ENCODE assay signal across 7 mouse cellular contexts in the genomic region with DNA sequence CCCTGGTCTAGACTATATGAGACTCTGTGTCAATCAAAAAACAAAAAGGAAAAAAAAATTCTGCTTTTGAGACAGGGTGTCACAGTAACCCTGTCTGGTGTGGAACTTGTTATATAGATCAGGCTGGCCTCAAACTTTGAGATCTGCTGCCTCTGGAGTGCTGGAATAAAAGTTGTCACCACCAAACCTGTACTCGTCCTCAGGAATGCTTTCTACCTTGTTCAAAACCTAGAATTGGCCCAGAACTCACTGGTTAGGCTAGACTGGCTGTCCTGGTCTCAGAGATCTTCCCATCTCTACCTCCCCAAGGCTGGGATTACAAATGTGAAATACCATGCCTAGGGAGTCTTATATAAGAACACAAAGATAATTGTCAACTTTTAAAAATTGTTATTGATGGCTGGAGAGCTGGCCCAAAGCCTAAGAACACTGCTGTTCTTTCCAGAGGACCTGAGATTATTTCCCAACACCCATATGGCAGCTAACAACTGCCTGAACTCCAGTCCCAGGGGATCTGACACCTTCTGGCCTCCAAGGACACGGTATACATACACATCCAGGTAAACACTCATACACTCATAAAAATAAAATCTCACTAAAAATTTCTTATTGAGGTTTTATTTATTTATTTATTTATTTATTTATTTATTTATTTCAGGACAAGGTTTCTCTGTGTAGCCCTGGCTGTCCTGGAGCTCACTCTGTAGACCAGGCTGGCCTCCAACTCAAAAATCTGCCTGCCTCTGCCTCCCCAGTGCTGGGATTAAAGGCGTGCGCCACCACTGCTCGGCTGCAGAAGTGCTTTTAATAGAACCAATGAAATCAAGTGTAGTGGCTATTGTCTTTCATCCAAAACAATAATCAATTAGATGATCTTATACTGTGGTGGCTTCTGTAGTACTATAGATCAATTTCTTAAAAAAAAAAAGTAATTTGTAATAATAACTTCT. TPM values are rescaled to one million over a fixed set of nuclear protein-coding genes. Genes with fewer than 3 reads are reported as not detected.
DNase-seq lines count a peak whose midpoint lies in the region; ATAC-seq and TF ChIP-seq lines count a peak whose summit lies in the region.

No protein-coding gene starts in this region.

- 86% methylated on average over 5 of the region's 5 CpGs for WGBS in kidney, embryonic 16.5 days
- 90% methylated on average over 5 of the region's 5 CpGs for WGBS in kidney, adult 2 months
- 92% methylated on average over 5 of the region's 5 CpGs for WGBS in embryonic facial prominence, embryonic 12.5 days
- WGBS in intestine, embryonic 14.5 days = 88% methylated on average over 5 of the region's 5 CpGs

- H3K36me3 ChIP-seq in kidney, embryonic 16.5 days (ENCODE audit: insufficient read depth, low read length) = no peaks in the 10 kb centered on the region
- no peaks in the 10 kb centered on the region for H3K36me3 ChIP-seq in kidney, adult 2 months (ENCODE audit: control insufficient read depth, insufficient read depth, low read length)
- no peaks in the 10 kb centered on the region for H3K36me3 ChIP-seq in embryonic facial prominence, embryonic 12.5 days
- no peaks in the 10 kb centered on the region for H3K36me3 ChIP-seq in intestine, embryonic 14.5 days (ENCODE audit: control insufficient read depth, insufficient read depth, low read length)
- no peaks in the 10 kb centered on the region for H3K36me3 ChIP-seq in myocyte (ENCODE audit: control insufficient read depth, insufficient read depth)

- H3K79me2 ChIP-seq in myocyte (ENCODE audit: control insufficient read depth, insufficient read depth) = peaks cover 1% of the 10 kb centered on the region

- TF ChIP-seq POLR2A in kidney, adult 2 months (IDR thresholded peaks at IDR 0.05; ENCODE audit: low read depth, low read length) = no peak
- TF ChIP-seq POLR2A in myocyte (IDR thresholded peaks at IDR 0.05; ENCODE audit: insufficient read length, low read depth) = no peak

- peaks cover 6% of the 10 kb centered on the region for H3K4me1 ChIP-seq in kidney, embryonic 16.5 days (ENCODE audit: insufficient read depth, low read length)
- H3K4me1 ChIP-seq in kidney, adult 2 months (ENCODE audit: control insufficient read depth, insufficient read depth, low read length) = no peaks in the 10 kb centered on the region
- H3K4me1 ChIP-seq in embryonic facial prominence, embryonic 12.5 days = peaks cover 6% of the 10 kb centered on the region; the same call in 1 of the 2 replicates
- H3K4me1 ChIP-seq in intestine, embryonic 14.5 days (replicated peaks; ENCODE audit: control insufficient read depth, insufficient read depth, low read length) = peaks cover 8% of the 10 kb centered on the region

- no peaks in the 10 kb centered on the region for H3K9me3 ChIP-seq in kidney, embryonic 16.5 days (ENCODE audit: low read length)
- no peaks in the 10 kb centered on the region for H3K9me3 ChIP-seq in embryonic facial prominence, embryonic 12.5 days
- no peaks in the 10 kb centered on the region for H3K9me3 ChIP-seq in intestine, embryonic 14.5 days (ENCODE audit: control insufficient read depth, low read length)

- H3K9ac ChIP-seq in kidney, embryonic 16.5 days (replicated peaks; ENCODE audit: low read length) = no peak overlapping the region
- H3K9ac ChIP-seq in embryonic facial prominence, embryonic 12.5 days = no peak overlapping the region
- H3K9ac ChIP-seq in intestine, embryonic 14.5 days (ENCODE audit: low read length) = peak overlapping the region; percentile 54; the same call in 1 of the 2 replicates

- no peaks in the 10 kb centered on the region for H3K27me3 ChIP-seq in kidney, embryonic 16.5 days (ENCODE audit: insufficient read depth, low read length)
- no peaks in the 10 kb centered on the region for H3K27me3 ChIP-seq in kidney, adult 2 months (replicated peaks; ENCODE audit: control insufficient read depth, insufficient read depth, low read length)
- H3K27me3 ChIP-seq in embryonic facial prominence, embryonic 12.5 days = no peaks in the 10 kb centered on the region
- no peaks in the 10 kb centered on the region for H3K27me3 ChIP-seq in intestine, embryonic 14.5 days (replicated peaks; ENCODE audit: control insufficient read depth, insufficient read depth, low read length)
- no peaks in the 10 kb centered on the region for H3K27me3 ChIP-seq in myocyte (ENCODE audit: control insufficient read depth, insufficient read depth, insufficient read length)

- no peak for ATAC-seq in kidney, embryonic 16.5 days (ENCODE audit: low FRiP score, low TSS enrichment)
- ATAC-seq in embryonic facial prominence, embryonic 12.5 days (ENCODE audit: insufficient number of reproducible peaks, insufficient read depth, low FRiP score, low TSS enrichment) = no peak
- no peak for ATAC-seq in intestine, embryonic 14.5 days (replicated peaks; ENCODE audit: low FRiP score, low TSS enrichment, low read depth)

- H3K4me3 ChIP-seq in kidney, embryonic 16.5 days (ENCODE audit: low read length) = no peak overlapping the region
- no peak overlapping the region for H3K4me3 ChIP-seq in kidney, adult 2 months (ENCODE audit: insufficient read depth, low read depth, low read length)
- no peak overlapping the region for H3K4me3 ChIP-seq in embryonic facial prominence, embryonic 12.5 days
- H3K4me3 ChIP-seq in intestine, embryonic 14.5 days (ENCODE audit: low read depth, low read length) = peak overlapping the region; percentile 62; the same call in 1 of the 2 replicates
- peak overlapping the region; percentile 45 for H3K4me3 ChIP-seq in myocyte

- H3K27ac ChIP-seq in kidney, embryonic 16.5 days (ENCODE audit: low read length) = no peak overlapping the region
- H3K27ac ChIP-seq in kidney, adult 2 months (ENCODE audit: insufficient read depth, low read depth, low read length) = no peak overlapping the region
- H3K27ac ChIP-seq in embryonic facial prominence, embryonic 12.5 days = no peak overlapping the region
- H3K27ac ChIP-seq in intestine, embryonic 14.5 days (ENCODE audit: low read depth) = no peak overlapping the region

- DNase-seq in kidney, adult 2 months = no peak
- no peak for DNase-seq in intestine, embryonic 14.5 days (ENCODE audit: low spot score)
- no peak for DNase-seq in gastrocnemius, postnatal 25 days
- DNase-seq in layer of hippocampus, postnatal 14 days (ENCODE audit: low spot score in 2 of 2) = no peak

- peak overlapping the region; percentile 57; the same call in 1 of the 2 replicates for H3K4me2 ChIP-seq in kidney, embryonic 16.5 days (replicated peaks; ENCODE audit: low read depth, low read length)
- H3K4me2 ChIP-seq in embryonic facial prominence, embryonic 12.5 days (replicated peaks) = peak overlapping the region; percentile 56
- peak overlapping the region; percentile 73 for H3K4me2 ChIP-seq in intestine, embryonic 14.5 days (ENCODE audit: low read length)
- H3K4me2 ChIP-seq in myocyte (ENCODE audit: low read depth) = peak overlapping the region; percentile 93

- no peak for TF ChIP-seq CTCF in kidney, adult 2 months (conservative IDR thresholded peaks at IDR 0.05; ENCODE audit: insufficient read depth, insufficient read length, low read depth, low read length)

- no peak overlapping the region for H3ac ChIP-seq in myocyte (ENCODE audit: control insufficient read depth, insufficient read length)

TF ChIP-seq in myocyte, 11 proteins besides CTCF, POLR2A, EP300 and RAD21:
- TF ChIP-seq MAX (IDR thresholded peaks at IDR 0.05; ENCODE audit: low read depth) (no peak), POLR2AphosphoS2 (IDR thresholded peaks at IDR 0.05; ENCODE audit: insufficient read length, low read depth) (no peak), TCF12 (IDR thresholded peaks at IDR 0.05; ENCODE audit: insufficient read depth, poor library complexity, severe bottlenecking) (no peak), SRF (IDR thresholded peaks at IDR 0.05; ENCODE audit: control insufficient read depth, insufficient read length, low read depth) (no peak), TCF3 (IDR thresholded peaks at IDR 0.05; ENCODE audit: insufficient read length, low read depth) (no peak), USF1 (IDR thresholded peaks at IDR 0.05; ENCODE audit: low read depth) (no peak), MYOG (IDR thresholded peaks at IDR 0.05; ENCODE audit: control insufficient read depth in 1 of 3, insufficient read depth in 1 of 3, insufficient read length in 2 of 3, low read depth in 2 of 3) (no peak), REST (IDR thresholded peaks at IDR 0.05; ENCODE audit: insufficient read depth, insufficient read length) (no peak), E2F4 (IDR thresholded peaks at IDR 0.05; ENCODE audit: insufficient read depth) (no peak), CEBPB (IDR thresholded peaks at IDR 0.05; ENCODE audit: insufficient read depth, poor library complexity, severe bottlenecking) (no peak), MYOD1 (IDR thresholded peaks at IDR 0.05; ENCODE audit: control insufficient read depth in 1 of 3, insufficient read length in 2 of 3, low read depth in 2 of 3) (no peak)

RNA-seq across cellular contexts. Expression of gene Lyrm7, which starts 1.0 kb away (rescaled TPM):
- 6.3 and 9.2 TPM in 2 replicates for polyA plus RNA-seq in kidney, embryonic 16.5 days (2015; fragmentation: Nextera tagmentation; extraction: Ambion mirVana)
- polyA plus RNA-seq in kidney, adult 2 months (2012; rRNA removed) = 1.4 and 3.9 TPM in 2 replicates
- polyA plus RNA-seq in embryonic facial prominence, embryonic 12.5 days (2016; fragmentation: Nextera tagmentation; extraction: Ambion mirVana) = 8.9 and 10.2 TPM in 2 replicates
- polyA plus RNA-seq in intestine, embryonic 14.5 days (2014; fragmentation: Nextera tagmentation; extraction: Ambion mirVana) = 8.0 and 12.4 TPM in 2 replicates
- polyA plus RNA-seq in myocyte (2012; fragmentation: generic; extraction: Trizol) = 2.2 TPM
- total RNA-seq in gastrocnemius, postnatal 25 days (2021) = 10 to 100 TPM; 14.4 to 15.3 TPM
- total RNA-seq in layer of hippocampus, postnatal 14 days (2021) = 10 to 100 TPM; 28.7 to 29.0 TPM

RNA-seq across cellular contexts. Expression of gene Hint1, which starts 4.4 kb away (rescaled TPM):
- polyA plus RNA-seq in kidney, embryonic 16.5 days (2015; fragmentation: Nextera tagmentation; extraction: Ambion mirVana) = 540 and 595 TPM in 2 replicates
- 1,115 and 1,173 TPM in 2 replicates for polyA plus RNA-seq in kidney, adult 2 months (2012; rRNA removed)
- 635 and 637 TPM in 2 replicates for polyA plus RNA-seq in embryonic facial prominence, embryonic 12.5 days (2016; fragmentation: Nextera tagmentation; extraction: Ambion mirVana)
- polyA plus RNA-seq in intestine, embryonic 14.5 days (2014; fragmentation: Nextera tagmentation; extraction: Ambion mirVana) = 740 and 774 TPM in 2 replicates
- polyA plus RNA-seq in myocyte (2012; fragmentation: generic; extraction: Trizol) = 860 TPM
- total RNA-seq in gastrocnemius, postnatal 25 days (2021) = 100 to 1,000 TPM; 181 to 192 TPM
- total RNA-seq in layer of hippocampus, postnatal 14 days (2021) = 100 to 1,000 TPM; 293 to 310 TPM

RNA-seq across cellular contexts. Expression of gene Gpx3, which starts 40.5 kb away (rescaled TPM):
- polyA plus RNA-seq in kidney, embryonic 16.5 days (2015; fragmentation: Nextera tagmentation; extraction: Ambion mirVana) = 262 and 297 TPM in 2 replicates
- polyA plus RNA-seq in kidney, adult 2 months (2012; rRNA removed) = 28,844 and 31,623 TPM in 2 replicates
- polyA plus RNA-seq in embryonic facial prominence, embryonic 12.5 days (2016; fragmentation: Nextera tagmentation; extraction: Ambion mirVana) = 36.8 and 43.5 TPM in 2 replicates
- polyA plus RNA-seq in intestine, embryonic 14.5 days (2014; fragmentation: Nextera tagmentation; extraction: Ambion mirVana) = 263 and 321 TPM in 2 replicates
- polyA plus RNA-seq in myocyte (2012; fragmentation: generic; extraction: Trizol) = 9.4 TPM
- total RNA-seq in gastrocnemius, postnatal 25 days (2021) = 10 to 100 TPM; 26.5 to 56.8 TPM
- total RNA-seq in layer of hippocampus, postnatal 14 days (2021) = 1 to 10 TPM; 4.3 to 5.8 TPM

Comparison
In these comparisons a context has a peak if more than half of its experiments do, and no peak if none do; other contexts are left out.
1. RNA of gene Gpx3, which starts 40.5 kb away (polyA plus RNA-seq): 28,844 to 31,623 TPM in kidney, adult 2 months; 262 to 297 TPM in kidney, embryonic 16.5 days, 263 to 321 TPM in intestine, embryonic 14.5 days, 36.8 to 43.5 TPM in embryonic facial prominence, embryonic 12.5 days and 9.4 TPM in myocyte (single experiment); every median in the first group is over 10 times any median in the second.
2. H3K4me3 ChIP-seq: peak in intestine, embryonic 14.5 days (single experiment) and myocyte (single experiment); none in kidney, embryonic 16.5 days (single experiment), kidney, adult 2 months (single experiment) and embryonic facial prominence, embryonic 12.5 days (single experiment).
3. Peak in every context shown above with its lines, with median percentiles within 50 percentile points of each other: H3K4me2 ChIP-seq.